Mouse (Mus musculus) CD4-positive naive resting alpha-beta T cell, adult 57 days (primary cell): ENCODE data around the gene Vegfc. TPM values are rescaled to one million over a fixed set of nuclear protein-coding genes. Genes with fewer than 3 reads are reported as not detected.

Experiments used
- total RNA-seq: library from RNA; stranded (reverse); gene quantifications from one replicate; pipeline ENCODE4 v1.2.4, GENCODE M21; 2023

The Vegfc gene
- total RNA-seq, result not detected

GRCm38 (mm10) chr8:54077271-54078120, at the start of gene Vegfc:
Vegfc (plus strand) TSS chr8:54077606.

